Mouse (Mus musculus) embryonic fibroblast, embryonic 13.5 days (primary cell): ENCODE measurements around the gene Sh3gl1.

Experiments
- CTCF ChIP-seq: IDR thresholded peaks from 2 replicates; pipeline ENCODE4 v1.5.1; 2011; ENCODE audit warnings: mild to moderate bottlenecking, control low read depth, low read length, moderate library complexity, borderline replicate concordance; ENCODE audit not compliant: insufficient read depth
- POLR2A ChIP-seq: IDR thresholded peaks from 2 replicates; pipeline ENCODE4 v1.6.1; 2011; ENCODE audit warnings: low read depth, mild to moderate bottlenecking, control low read depth, low read length, moderate library complexity

DNA sequence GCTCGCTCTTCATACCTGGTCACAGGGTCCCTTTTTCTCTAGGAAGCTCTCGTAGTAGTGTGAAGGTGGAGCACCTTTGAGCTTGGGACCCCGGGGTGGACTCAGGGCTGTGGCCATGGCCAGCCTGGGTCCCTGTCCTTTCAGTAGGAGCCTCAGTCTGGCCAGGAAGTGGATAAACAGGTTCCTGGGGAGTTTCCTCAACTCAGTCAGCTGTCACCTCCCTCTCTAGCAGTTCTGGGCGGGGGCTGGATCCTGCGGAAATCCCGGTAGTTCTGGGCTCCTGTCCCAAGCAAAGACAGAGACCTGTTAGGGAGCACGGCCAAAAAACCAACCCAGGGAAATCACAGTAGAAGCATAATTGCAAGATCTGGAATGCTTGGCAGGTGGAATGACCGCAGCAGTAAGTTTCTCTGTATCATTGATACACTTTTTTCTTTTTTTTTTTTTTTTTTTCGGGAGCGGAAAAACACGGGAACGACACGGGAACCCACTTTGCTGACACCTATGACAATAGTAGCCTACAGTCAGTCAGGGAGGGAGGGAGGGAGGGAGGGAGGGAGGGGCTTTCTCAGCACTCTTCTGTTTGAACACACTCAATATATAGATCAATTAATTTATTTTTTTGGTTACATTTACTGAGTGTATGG lies 30.9 kb downstream of the Sh3gl1 start, which contains the start of the genes Stap2 and Mpnd:
- TF ChIP-seq CTCF (no peak), POLR2A (no peak)
